Mouse (Mus musculus) cerebellum, adult 8-10 months (tissue): ENCODE results near the gene Shkbp1.

ENCODE experiments used
- DNase-seq: peaks from one replicate; pipeline ENCODE4 v3.0.0; 2022

Shkbp1 gene

DNA sequence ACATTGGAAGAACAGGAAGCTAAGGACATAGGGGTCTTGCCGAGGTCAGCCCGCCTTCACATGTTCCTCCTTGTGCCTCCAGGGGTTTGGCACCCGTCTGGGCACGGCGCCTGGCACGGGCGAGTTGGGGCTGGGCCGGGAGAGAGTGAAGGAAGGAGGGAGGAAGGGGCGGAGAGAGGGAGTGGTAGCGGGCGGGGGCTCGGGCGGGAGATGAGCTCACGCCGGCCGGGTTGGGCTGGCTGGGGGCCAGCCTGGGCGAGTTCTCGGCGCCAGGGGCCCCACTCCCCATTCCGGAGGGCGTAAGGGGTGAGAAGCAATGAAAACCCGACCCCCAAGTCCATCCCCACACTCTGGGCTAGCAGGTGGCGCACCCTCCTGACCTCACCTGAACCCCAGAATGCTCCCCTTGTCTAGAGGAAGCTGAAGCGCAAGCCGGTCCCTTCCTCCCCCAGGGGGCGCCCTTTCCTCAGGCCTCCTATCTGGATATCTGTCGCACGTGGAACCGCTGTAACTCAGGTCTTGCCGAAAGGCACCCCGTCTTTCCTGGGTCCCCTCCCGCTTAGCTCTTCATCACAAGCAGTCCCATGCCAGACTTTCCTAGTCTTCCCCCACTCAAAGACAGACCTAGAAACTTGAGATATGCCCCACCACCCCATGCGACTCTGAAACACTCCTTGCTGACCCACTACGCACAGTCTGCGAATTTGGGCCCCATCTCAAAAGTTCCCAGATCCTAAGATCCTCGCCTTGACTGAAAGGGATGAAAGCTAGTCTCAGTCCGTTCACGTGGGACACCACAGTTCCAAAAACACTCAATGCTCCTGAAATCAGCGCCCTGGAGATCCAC, 23.2 kb downstream of the Shkbp1 start:
- DNase-seq: peak; percentile 74

DNA sequence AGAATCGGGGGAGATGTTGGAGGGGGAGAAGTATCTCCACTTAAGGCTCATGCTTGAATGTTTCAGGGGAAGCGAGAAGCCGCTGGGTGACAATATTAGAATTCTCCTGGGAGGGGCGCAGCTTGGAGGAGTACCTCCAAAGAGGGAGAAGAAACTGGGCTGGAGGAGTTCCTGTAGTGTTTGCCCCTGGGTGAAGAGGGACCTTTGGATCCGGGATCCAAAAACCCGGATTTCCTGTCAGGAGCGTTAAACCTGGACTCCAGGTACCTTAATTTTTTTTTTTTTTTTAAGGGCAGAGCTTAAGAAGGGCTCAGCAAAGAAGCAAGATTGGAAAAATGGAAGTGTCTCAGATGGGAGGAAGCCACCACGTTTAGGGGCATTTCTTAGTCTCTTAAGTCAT, 24.0 kb downstream of the Shkbp1 start:
- no peak for DNase-seq

DNA sequence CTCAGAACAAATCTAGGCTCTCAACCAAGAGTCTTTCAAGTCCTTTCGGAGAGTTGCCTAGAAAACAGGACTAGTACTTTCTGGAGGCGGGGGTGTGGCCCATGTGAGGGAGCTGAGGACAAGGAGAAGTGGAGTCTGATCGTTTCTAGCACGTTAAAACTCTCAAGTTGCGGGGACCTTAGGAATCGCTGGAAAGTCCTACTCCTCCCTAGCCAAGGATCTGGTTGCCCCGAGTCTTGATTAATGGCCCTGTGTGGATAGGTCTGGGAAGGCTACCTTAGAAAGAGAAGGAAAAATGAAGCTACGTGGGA, 24.3 kb downstream of the Shkbp1 start:
- no peak for DNase-seq

DNA sequence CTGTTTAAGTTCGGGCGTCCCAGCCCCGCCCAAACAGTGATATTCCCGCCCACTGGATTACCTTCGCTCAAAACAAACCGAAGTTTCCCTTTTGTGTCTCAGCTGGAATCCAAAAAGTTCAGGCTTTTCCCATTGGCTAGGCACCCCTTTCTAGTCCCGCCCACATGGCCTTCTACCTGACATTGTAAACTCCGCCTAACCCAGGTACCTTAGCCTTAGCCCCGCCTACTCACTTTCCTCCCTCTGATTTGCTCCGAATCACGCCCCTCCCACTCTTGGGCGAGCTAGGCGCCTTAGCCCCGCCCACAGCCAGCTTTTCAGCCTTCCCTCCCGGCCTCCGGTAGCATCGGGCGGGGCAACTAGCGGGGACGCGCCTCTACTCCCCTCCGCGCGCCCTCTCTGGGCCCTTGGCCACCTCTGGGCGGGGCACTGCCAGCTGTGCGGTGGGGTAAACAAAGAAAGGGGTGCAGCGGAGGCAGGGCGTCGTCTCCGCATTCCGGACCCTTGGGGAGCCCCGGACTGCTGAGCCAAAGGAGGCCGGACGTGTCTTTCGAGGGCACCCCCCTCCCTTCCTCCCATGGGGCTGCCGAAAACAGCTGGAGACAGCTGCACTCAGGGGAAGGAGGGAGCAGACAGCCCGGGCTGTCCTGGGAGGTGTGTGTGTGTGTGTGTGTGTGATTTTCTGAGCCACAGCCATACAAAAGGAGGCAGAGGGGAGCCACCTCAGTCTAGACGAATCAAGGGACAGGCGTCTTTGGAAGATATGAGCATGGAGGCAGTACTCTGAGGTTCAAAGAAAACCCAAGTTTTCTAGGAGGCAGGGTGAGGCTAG, 24.9 kb downstream of the Shkbp1 start:
- no peak for DNase-seq

DNA sequence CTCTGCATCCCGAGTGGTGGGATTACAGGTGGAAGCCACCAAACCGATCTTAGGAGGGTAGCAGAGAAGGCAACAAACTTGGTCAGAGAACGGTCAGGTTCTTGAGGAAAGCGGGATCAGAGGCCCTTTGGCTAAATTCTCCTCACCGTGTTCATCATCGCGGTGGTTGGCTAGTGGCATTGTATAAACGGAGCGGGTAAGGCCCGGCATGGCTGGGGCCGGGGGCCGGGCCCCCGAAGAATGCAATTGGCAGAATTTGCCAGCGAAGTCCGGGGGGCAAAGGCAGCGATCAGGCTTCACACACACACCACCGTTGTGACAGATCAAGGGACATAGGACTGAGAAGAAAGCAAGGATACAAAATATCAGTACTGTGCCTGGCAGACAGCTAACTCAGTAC, 25.8 kb downstream of the Shkbp1 start:
- DNase-seq: no peak

DNA sequence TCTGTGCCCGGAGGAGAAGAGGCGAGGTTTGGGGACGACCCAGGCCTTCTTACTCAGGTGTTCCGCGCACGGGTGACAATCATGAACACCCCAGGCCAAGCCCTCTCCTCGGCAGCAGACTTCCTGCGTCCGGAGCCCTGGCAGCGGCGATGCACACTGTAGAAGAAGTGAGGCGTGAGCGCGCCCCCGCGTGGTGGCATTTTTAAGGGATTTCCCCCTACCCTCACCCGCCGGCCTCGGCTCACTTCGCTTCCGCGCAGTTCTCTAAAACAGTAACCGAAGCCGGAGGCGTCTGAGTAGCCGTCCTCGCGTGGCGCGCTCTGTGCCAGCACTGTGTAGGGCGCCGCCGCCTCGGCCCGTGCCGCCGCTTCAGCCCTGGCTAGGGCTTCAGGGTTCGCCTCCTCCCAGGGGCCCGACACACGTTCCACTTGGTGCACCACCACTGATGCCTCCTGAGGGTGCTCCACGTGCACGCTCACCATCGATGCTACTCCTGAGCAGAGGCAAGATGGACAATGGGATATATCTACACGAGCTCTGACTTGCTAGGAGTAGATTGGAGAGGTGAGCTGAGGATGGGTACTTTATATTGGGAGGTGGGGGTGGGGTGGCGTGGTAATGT, 26.4 kb downstream of the Shkbp1 start:
- DNase-seq: peak; percentile 78

DNA sequence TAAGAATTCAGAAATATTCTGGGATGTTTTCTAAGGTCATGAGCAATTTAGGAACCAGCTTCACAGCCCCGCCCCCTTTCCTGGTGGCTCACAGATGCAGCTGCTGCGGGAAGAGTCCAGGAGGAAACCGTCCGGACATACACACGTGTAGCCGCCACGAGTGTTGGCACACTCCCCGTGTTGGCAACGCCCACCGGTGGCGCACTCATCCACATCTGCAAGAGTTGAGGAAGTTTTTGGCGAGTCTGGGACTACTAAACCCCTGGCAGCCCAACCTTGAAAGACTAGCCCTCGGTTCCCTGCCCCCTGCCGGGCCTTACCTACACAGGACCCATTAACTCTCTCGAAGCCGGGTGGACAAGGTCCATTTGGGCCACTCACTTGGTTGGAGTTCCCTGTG, 27.2 kb downstream of the Shkbp1 start:
- DNase-seq: no peak

DNA sequence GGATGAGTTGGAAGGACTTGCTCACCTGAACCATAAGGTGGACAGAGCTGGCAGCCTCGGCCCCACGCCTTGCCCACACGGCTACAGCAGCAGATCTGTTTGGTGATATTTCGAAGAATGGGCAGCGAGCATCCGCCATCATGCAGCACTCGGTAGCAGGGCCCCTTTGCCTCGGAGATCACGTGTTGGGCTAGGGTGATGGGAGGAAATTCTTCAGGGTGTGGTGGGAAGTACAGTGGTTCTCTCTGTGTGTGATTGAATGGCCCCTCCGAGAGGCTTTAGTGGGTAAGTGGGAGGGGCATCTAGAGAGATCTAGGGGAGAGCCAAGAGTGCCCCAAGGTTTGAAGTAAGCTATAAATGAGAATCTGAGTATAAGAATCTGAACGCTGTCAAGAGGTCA, 27.7 kb downstream of the Shkbp1 start:
- DNase-seq: no peak

DNA sequence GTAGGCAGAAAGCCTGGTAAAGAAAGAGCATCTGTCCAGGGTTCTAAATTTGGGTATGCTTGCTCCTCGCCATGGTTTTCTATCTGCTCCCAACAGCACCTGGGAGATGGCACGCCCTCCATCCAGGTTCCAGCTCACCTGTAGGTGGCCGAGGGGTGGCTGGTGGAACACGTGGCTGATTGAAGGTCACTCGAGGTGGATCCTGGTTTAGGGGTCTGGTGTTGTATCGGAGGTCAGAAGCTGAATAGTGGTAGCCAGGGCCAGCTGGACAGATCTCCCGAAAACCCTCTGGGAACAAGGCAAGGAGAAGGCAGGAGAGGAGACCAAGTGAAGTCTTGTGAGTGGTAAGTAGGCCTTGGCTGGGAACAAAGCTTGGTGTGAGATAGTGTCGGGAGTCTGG, 28.3 kb downstream of the Shkbp1 start:
- DNase-seq: no peak

DNA sequence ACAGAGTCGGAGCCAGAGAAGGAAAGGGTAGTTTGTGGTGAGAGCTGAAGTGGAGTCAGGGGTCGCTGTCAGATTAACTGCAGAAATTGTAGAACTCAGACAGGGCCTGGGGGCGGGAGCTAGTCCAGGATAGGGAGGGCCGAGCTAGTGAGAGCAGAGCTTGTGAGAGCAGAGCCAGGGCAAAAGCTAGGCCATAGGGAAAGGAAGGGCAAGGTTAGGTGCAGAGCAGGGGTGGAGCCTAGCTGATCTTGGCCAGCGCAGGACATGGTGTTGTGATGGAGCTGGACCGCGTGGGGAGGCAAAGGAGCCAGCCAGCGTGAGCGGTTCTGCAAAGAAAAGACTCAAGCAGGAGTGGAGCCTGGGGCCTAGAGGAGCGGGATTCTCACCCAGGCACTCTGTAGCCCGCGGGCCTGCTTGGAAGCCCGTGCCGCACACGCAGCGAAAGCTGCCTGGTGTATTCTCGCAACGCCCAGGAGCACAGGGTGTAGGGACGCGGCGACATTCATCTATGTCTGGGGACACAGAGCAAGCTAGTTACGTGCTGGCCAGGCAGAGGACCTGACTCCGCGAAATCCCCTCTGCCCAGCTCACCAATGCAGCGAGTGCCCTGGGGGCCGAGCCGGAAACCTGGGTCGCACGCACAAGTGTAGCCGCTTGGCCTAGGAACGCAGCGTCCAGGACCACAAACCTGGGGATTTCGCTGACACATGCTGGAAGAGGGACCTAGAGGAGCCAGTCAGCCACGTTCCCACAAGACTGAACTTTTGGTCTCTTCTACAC, 29.5 kb downstream of the Shkbp1 start:
- peak; percentile 49 for DNase-seq

DNA sequence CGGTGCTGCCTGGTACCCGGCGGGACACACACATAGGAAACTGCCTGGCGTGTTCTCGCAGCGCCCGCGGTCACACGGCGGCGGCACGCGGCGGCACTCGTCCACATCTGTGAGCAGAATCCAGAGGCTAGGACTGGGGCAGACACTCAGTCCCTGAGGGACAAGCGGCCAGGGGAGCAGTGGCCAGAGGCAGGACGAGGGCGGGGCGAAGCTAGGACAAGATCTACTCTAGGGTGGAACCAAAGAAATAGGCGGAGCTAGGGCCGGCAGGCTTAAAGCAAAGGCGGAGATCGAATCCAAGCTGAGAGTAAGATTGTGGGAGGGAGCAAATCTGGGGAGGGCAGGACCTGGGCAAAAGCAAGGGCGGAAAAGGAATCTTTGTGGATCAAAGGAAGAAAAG, 30.1 kb downstream of the Shkbp1 start:
- peak; percentile 52 for DNase-seq

DNA sequence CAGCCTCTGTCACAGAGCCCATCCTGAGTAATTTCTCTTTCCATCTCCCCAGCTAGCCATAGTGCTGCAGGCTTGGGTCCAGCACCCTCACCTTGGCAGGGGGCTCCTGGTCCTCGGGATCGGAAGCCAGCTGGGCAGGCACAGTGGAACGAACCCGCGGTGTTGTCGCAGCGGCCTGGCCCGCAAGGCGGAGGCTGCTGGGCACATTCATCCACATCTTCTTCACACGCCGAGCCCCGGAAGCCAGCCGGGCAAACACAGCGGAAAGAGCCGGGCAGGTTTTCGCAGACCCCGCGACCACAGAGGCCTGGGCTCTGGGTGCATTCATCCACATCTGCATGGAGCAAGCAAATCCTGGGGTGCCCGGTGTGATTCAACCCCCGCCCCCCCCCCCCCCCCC, 30.9 kb downstream of the Shkbp1 start:
- DNase-seq: no peak

DNA sequence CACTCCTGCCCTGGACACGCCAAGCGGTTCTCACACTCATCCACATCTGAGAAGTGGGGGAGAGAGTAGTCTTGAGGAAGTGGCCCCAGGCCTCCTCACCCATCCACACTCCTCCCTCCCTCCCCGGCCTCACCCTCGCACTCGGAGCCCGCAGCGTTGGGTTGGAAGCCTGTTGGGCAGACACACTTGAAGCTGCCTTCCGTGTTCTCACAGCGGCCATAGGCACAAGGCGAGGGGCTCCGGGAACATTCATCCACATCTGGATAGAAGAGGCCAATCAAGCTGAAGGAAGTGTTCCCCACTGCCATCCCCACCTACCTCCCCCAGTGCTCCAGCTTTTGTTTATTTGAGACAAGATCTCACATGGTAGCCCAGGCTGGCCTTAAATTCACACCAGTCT, 31.7 kb downstream of the Shkbp1 start:
- DNase-seq: no peak

DNA sequence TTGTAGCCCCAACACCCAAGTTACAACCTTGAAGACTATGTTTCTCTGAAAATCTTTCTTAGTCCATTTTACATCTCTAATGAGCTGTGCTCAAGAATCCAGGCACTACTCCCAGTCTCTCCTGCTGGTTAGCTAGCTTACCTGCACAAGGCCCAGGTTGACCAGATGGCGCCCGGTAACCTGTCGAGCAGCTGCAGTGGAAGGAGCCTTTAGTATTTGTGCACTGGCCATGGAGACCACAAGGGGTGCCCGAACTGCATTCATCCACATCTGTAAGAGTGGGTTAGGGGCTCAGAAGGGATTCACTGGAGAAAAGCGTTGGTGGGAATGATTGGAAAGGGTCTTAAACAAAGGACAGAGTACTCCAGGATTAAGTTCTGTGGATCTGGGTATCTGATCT, 32.8 kb downstream of the Shkbp1 start:
- no peak for DNase-seq

DNA sequence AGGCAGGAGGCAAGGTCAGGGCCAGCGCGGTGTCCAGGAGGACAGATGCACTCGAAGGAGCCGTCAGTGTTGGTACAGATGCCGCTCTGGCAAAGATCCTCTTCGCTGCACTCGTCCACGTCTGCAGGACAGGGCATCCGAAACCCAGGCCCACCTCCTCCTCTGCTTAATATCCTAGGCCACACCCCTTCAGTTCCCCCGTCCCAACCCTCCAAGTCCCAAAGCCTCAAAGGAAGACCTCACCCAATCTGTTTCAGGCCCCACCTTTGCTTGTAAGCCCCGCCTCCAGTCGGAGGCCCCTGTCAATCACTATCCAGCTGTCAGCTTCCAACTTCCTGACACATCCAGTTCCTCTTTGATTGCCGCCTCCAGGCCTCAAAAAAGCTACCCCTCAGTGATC, 33.5 kb downstream of the Shkbp1 start:
- DNase-seq: no peak

DNA sequence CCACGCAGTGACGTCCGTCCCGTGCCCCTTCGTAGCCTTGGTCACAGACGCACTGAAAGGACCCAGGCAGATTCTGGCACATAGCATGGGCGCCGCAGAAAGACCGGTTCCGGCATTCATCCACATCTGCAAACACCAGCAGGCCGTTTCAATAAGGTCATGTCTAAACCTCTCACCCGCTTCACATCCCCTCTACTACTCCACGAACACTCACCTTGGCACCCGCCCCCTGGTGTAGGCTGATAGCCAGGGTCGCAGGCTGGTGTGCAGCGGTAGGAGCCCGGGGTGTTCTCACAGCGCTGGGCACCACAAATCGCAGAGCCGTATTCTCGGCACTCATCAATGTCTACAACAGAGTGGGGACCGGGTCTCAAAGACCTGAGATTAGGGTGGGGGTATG, 36.4 kb downstream of the Shkbp1 start:
- DNase-seq: no peak

DNA sequence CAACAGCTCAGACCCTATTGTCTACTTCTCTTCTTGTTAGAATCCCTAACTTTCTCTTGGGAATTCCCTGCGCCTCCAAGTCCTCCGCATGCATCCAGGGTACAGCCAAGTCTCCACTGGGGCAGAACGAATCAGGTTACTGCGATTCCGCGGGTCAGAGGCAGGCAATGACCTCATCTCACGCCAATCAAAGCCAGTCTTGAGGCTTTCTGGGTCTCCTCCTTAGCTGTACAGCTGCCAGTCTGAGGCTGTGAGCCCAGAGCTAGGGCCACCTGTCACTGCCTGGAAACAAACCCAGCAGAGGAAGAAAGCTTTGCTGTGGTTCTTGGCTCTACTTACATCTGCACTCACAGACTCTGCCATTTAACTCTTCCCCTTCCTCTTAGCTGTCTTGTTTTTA, 39.9 kb downstream of the Shkbp1 start:
- DNase-seq: no peak

DNA sequence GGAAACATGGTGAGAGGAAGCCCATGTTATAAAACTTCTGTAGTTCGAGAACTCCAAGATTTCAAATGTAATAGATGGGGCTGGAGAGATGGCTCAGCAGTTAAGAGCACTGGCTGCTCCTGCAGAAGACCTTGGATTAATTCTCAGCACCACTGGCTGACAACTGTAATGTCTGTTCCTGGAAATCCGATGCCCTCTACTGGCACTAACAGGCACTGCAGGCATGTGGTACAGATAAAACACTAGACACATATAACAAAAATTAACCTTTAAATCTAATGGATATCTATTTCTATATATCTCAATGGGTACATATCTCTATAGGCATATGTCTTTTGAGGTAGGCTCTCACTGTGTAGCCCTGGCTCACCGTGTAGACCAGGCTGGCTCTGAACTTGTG, 41.4 kb downstream of the Shkbp1 start:
- DNase-seq: no peak

DNA sequence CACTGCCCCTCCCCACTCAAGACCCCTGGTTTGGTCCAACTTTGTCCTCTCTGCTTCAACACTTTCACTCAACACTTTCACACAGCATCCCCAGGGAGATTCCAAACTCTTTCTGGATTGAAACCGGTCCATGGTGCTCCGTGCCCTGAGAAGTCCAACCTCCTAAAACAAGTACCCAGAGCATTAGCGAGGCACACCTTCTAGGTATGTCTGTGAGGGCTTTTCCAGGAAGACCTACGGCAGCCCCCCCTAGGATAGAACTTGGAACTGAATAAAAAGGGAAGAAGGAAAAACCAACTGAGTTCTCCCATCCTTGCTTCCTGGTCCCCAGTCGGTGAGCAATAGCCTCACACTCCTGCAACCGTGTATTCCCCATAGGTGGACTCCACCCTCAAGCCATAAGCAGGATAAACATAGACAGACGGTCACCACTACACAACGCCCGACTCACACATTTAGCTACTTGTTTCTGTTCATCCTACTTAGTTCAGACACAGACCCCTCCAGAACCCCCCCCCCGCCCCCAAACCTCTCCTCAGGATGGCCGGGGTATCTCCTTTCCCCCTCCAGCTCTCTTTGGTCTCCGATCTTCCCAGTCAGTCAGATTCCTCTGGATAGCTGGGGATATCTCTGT, 44.1 kb downstream of the Shkbp1 start:
- no peak for DNase-seq

DNA sequence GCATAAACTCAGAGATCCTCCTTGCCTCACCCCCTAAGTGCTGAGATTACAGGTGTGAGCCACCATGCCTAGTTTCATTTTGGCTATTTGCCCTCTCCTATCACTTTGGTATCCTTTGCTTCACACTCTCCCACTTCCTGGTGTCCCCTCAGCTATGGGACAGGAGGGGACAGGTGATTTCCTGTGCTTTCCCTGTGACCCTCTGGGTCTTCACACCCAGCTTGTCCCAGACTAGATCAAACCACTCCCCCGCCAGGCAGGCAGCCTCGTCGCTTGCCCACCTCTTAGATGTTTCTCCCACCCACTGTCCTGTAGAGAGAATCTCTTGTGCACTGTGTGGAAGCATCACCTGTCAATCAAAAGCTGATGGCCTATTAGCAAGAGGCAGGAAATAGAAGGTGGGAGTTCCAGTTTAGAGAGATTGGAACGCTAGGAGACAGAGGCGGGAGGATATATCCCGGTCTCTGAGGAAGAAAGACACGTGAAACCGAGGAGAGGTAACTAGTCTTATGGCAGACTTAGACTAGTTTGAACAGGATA, 44.8 kb downstream of the Shkbp1 start:
- no peak for DNase-seq

DNA sequence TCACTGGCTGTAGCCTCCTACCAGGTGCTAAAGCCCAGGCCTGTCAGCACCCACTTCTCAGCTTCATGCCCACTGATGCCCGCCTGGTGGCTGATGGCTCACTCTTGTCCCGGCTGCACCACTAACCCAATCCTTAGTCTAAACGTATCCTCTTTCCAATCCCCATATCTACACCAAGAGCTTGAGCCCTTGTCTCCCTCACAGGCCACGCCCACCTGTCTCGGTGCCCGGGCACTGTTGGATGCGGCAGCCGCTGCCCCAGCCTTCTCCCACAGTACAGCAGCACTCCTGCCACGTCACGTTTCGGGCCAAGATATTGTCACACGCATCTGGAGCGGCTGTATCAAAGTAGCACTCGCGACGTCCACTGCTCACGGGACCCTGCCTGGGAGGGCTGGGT, 45.5 kb downstream of the Shkbp1 start:
- DNase-seq: no peak

DNA sequence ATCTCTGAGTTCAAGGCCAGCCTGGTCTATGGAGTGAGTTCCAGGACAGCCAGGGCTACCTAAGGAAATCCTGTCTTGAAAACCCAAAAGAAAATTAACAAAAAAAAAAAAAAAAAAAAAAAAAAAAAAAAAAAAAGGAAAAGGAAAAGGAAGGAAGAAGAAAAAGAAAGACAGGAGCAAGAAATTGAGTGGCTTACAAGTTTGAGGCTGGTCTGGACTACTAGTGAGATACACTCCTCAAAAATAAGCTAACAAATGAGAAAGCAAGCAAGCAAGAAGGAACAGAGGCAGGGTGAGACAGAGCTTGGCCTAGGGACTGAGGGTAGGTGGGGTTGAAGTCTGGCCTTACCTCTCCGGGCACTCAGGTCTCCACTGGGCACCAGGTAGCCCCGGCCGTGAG, 46.0 kb downstream of the Shkbp1 start:
- no peak for DNase-seq
